Comparison of ENCODE assay signal across 7 mouse cellular contexts in the genomic region with DNA sequence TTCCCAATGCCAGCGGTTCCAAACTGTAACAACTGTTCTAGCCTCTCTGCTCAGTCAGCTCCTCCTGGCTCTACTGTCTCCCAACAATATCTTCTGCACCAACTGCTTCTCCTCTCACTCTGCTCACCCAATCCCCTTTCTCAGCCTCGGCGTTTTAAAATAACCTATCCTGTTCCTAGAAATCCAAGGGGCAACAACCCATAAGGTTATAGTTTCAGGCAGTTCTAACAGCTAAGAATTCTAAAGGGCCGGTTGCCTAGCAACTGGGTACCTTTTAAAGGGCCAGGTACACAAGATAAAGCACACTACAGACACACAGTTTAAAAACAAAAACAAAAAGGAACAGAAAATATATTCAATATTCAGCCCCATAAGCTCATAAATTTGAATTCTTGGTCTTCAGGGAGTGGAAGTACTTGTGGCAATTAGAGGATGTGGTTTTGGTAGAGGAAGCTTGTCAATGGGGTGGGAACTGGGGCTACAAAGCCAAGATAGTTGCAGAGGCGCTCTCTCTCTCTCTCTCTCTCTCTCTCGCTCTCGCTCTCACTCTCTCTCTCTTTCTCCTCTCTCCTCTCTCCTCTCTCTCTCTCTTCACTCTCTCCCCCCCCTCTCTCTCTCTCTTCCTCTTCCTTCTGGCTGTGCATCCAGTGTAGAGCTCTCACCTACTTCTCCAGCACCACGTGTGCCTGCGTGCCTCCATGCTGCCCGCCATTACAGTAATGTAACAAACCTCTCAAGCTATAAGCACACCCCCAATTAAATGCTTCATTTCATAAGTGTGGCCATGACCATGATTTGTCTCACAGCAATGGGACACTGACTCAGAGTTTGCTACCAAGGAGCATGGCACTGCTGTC. TPM values are rescaled to one million over a fixed set of nuclear protein-coding genes. Genes with fewer than 3 reads are reported as not detected.
DNase-seq lines count a peak whose midpoint lies in the region; ATAC-seq and TF ChIP-seq lines count a peak whose summit lies in the region.
"Not testable (repeated sequence)": the region's sequence is repeated elsewhere in the genome, so short reads cannot be mapped to it uniquely, and the experiment has no call there.
"Had no signal": no experiment of that assay in that cellular context is flagged by ENCODE, and none has a peak within 500 bp of the region (broad histone marks: within the 10 kb centered on the region; RNA-seq: fewer than 3 reads in every experiment).

No protein-coding gene starts in this region.

- ATAC-seq in common myeloid progenitor, adult 5-6 weeks (replicated peaks; ENCODE audit: low read depth, poor library complexity, severe bottlenecking) = peak; percentile 87
- ATAC-seq in forebrain, postnatal 0 days = peak; percentile 88
- ATAC-seq in hindbrain, embryonic 14.5 days (ENCODE audit: low FRiP score) = peak; percentile 41; the same call in 1 of the 2 replicates
- peak; percentile 95 for ATAC-seq in inflammation-experienced regulatory T-cells, adult 6 months
- ATAC-seq in midbrain, embryonic 15.5 days (replicated peaks) = peak; percentile 89
- peak; percentile 52; the same call in 1 of the 2 replicates for ATAC-seq in neural tube, embryonic 13.5 days (ENCODE audit: low read depth)

- H3K4me2 ChIP-seq in forebrain, postnatal 0 days (ENCODE audit: low read depth); hindbrain, embryonic 14.5 days (replicated peaks); midbrain, embryonic 15.5 days; neural tube, embryonic 13.5 days: not testable (repeated sequence)

- H3K9ac ChIP-seq in forebrain, postnatal 0 days; hindbrain, embryonic 14.5 days; midbrain, embryonic 15.5 days; neural tube, embryonic 13.5 days: not testable (repeated sequence)

- H3K27ac ChIP-seq in forebrain, postnatal 0 days (ENCODE audit: low read depth, low read length); hindbrain, embryonic 14.5 days; midbrain, embryonic 15.5 days; neural tube, embryonic 13.5 days (replicated peaks): not testable (repeated sequence)

- WGBS in forebrain, postnatal 0 days = 49% methylated on average over 3 of the region's 10 CpGs
- WGBS in hindbrain, embryonic 14.5 days = 72% methylated on average over 3 of the region's 10 CpGs
- WGBS in midbrain, embryonic 15.5 days = 74% methylated on average over 3 of the region's 10 CpGs
- 75% methylated on average over 3 of the region's 10 CpGs for WGBS in neural tube, embryonic 13.5 days

- not testable (repeated sequence) for H3K9me3 ChIP-seq in forebrain, postnatal 0 days (ENCODE audit: low read length); hindbrain, embryonic 14.5 days (ENCODE audit: control insufficient read depth, low read length); midbrain, embryonic 15.5 days; neural tube, embryonic 13.5 days

- TF ChIP-seq CTCF in forebrain, postnatal 0 days (IDR thresholded peaks at IDR 0.05; ENCODE audit: low read depth) = not testable (repeated sequence)

- not testable (repeated sequence) for H3K4me1 ChIP-seq in forebrain, postnatal 0 days (ENCODE audit: insufficient read depth); hindbrain, embryonic 14.5 days (replicated peaks; ENCODE audit: control insufficient read depth, insufficient read depth, low read length); midbrain, embryonic 15.5 days; neural tube, embryonic 13.5 days (replicated peaks)

- not testable (repeated sequence) for DNase-seq in forebrain, postnatal 0 days; hindbrain, embryonic 14.5 days (ENCODE audit: low spot score)

- H3K4me3 ChIP-seq in forebrain, postnatal 0 days (ENCODE audit: low read depth, low read length); hindbrain, embryonic 14.5 days (replicated peaks; ENCODE audit: low read length); midbrain, embryonic 15.5 days; neural tube, embryonic 13.5 days: not testable (repeated sequence)

- H3K27me3 ChIP-seq in forebrain, postnatal 0 days (ENCODE audit: insufficient read depth, low read length); hindbrain, embryonic 14.5 days (ENCODE audit: control insufficient read depth, insufficient read depth, low read length); midbrain, embryonic 15.5 days (replicated peaks); neural tube, embryonic 13.5 days: not testable (repeated sequence)

- H3K36me3 ChIP-seq in forebrain, postnatal 0 days (ENCODE audit: insufficient read depth); hindbrain, embryonic 14.5 days (replicated peaks; ENCODE audit: control insufficient read depth, insufficient read depth); midbrain, embryonic 15.5 days (replicated peaks); neural tube, embryonic 13.5 days: not testable (repeated sequence)

RNA-seq across cellular contexts. Expression of a gene that starts 9.1 kb away (rescaled TPM):
- 78.6 and 82.7 TPM in 2 replicates for total RNA-seq in common myeloid progenitor, adult 5-6 weeks (2017)
- 0.15 and 0.43 TPM in 2 replicates for total RNA-seq in forebrain, postnatal 0 days (2014; rRNA removed)
- polyA plus RNA-seq in forebrain, postnatal 0 days (2015; fragmentation: Nextera tagmentation; extraction: Ambion mirVana) = 0.47 and 0.80 TPM in 2 replicates
- 0.44 and 0.71 TPM in 2 replicates for polyA plus RNA-seq in hindbrain, embryonic 14.5 days (2014; fragmentation: Nextera tagmentation; extraction: Ambion mirVana)
- polyA plus RNA-seq in inflammation-experienced regulatory T-cells, adult 6 months (2017; shearing (Covaris generic)) = 100 to 1,000 TPM; 356 to 772 (median 602) TPM
- polyA plus RNA-seq in midbrain, embryonic 15.5 days (2015; fragmentation: Nextera tagmentation; extraction: Ambion mirVana) = 0.89 and 1.1 TPM in 2 replicates
- 0.37 and 0.42 TPM in 2 replicates for polyA plus RNA-seq in neural tube, embryonic 13.5 days (2015; fragmentation: Nextera tagmentation; extraction: Ambion mirVana)
- total RNA-seq: gastrocnemius, postnatal 25 days had no signal

RNA-seq across cellular contexts. Expression of a gene that starts 23.5 kb away (rescaled TPM):
- 68.1 and 79.8 TPM in 2 replicates for total RNA-seq in common myeloid progenitor, adult 5-6 weeks (2017)
- total RNA-seq in forebrain, postnatal 0 days (2014; rRNA removed) = 1.7 and 2.4 TPM in 2 replicates
- polyA plus RNA-seq in forebrain, postnatal 0 days (2015; fragmentation: Nextera tagmentation; extraction: Ambion mirVana) = 1.6 and 3.2 TPM in 2 replicates
- polyA plus RNA-seq in hindbrain, embryonic 14.5 days (2014; fragmentation: Nextera tagmentation; extraction: Ambion mirVana) = 2.8 and 2.9 TPM in 2 replicates
- 1,000 to 10,000 TPM in 2 of 3 experiments, 100 to 1,000 TPM in 1; 921 to 1,440 (median 1,337) TPM for polyA plus RNA-seq in inflammation-experienced regulatory T-cells, adult 6 months (2017; shearing (Covaris generic))
- polyA plus RNA-seq in midbrain, embryonic 15.5 days (2015; fragmentation: Nextera tagmentation; extraction: Ambion mirVana) = 2.7 and 4.0 TPM in 2 replicates
- 3.4 and 4.0 TPM in 2 replicates for polyA plus RNA-seq in neural tube, embryonic 13.5 days (2015; fragmentation: Nextera tagmentation; extraction: Ambion mirVana)

RNA-seq across cellular contexts. Expression of a gene that starts 36.1 kb away (rescaled TPM):
- total RNA-seq in common myeloid progenitor, adult 5-6 weeks (2017) = 53.3 and 55.3 TPM in 2 replicates
- total RNA-seq in forebrain, postnatal 0 days (2014; rRNA removed) = 3.2 and 5.1 TPM in 2 replicates
- polyA plus RNA-seq in forebrain, postnatal 0 days (2015; fragmentation: Nextera tagmentation; extraction: Ambion mirVana) = 0.84 and 1.3 TPM in 2 replicates
- 0.59 and 0.74 TPM in 2 replicates for polyA plus RNA-seq in hindbrain, embryonic 14.5 days (2014; fragmentation: Nextera tagmentation; extraction: Ambion mirVana)
- polyA plus RNA-seq in inflammation-experienced regulatory T-cells, adult 6 months (2017; shearing (Covaris generic)) = 10 to 100 TPM; 11.4 to 17.3 (median 16.4) TPM
- polyA plus RNA-seq in midbrain, embryonic 15.5 days (2015; fragmentation: Nextera tagmentation; extraction: Ambion mirVana) = 0.88 and 1.3 TPM in 2 replicates
- polyA plus RNA-seq in neural tube, embryonic 13.5 days (2015; fragmentation: Nextera tagmentation; extraction: Ambion mirVana) = 1.0 and 1.4 TPM in 2 replicates

RNA-seq across cellular contexts. Expression of a gene that starts 54.4 kb away (rescaled TPM):
- total RNA-seq in common myeloid progenitor, adult 5-6 weeks (2017) = 0.37 TPM in 1 of 2 replicates, not detected in the other
- total RNA-seq in forebrain, postnatal 0 days (2014; rRNA removed) = 0.46 and 1.2 TPM in 2 replicates
- 0.29 and 0.40 TPM in 2 replicates for polyA plus RNA-seq in forebrain, postnatal 0 days (2015; fragmentation: Nextera tagmentation; extraction: Ambion mirVana)
- polyA plus RNA-seq in hindbrain, embryonic 14.5 days (2014; fragmentation: Nextera tagmentation; extraction: Ambion mirVana) = not detected in 2 replicates
- polyA plus RNA-seq in inflammation-experienced regulatory T-cells, adult 6 months (2017; shearing (Covaris generic)) = 10 to 100 TPM; 14.2 to 25.0 (median 24.2) TPM
- polyA plus RNA-seq in midbrain, embryonic 15.5 days (2015; fragmentation: Nextera tagmentation; extraction: Ambion mirVana) = 0.26 and 1.6 TPM in 2 replicates
- not detected in 2 replicates for polyA plus RNA-seq in neural tube, embryonic 13.5 days (2015; fragmentation: Nextera tagmentation; extraction: Ambion mirVana)

Comparison
In these comparisons a context has a peak if more than half of its experiments do, and no peak if none do; other contexts are left out.
1. ATAC-seq: peak in every context shown above with its lines; median percentile 95 in inflammation-experienced regulatory T-cells, adult 6 months; 89 in midbrain, embryonic 15.5 days; 88 in forebrain, postnatal 0 days; 87 in common myeloid progenitor, adult 5-6 weeks; 52 in neural tube, embryonic 13.5 days; 41 in hindbrain, embryonic 14.5 days.
2. RNA of a gene that starts 9.1 kb away (polyA plus RNA-seq): 356 to 772 TPM in inflammation-experienced regulatory T-cells, adult 6 months; 0.89 to 1.1 TPM in midbrain, embryonic 15.5 days, 0.47 to 0.80 TPM in forebrain, postnatal 0 days, 0.44 to 0.71 TPM in hindbrain, embryonic 14.5 days and 0.37 to 0.42 TPM in neural tube, embryonic 13.5 days; every median in the first group is over 100 times any median in the second.
3. RNA of a gene that starts 23.5 kb away (polyA plus RNA-seq): 921 to 1,440 TPM in inflammation-experienced regulatory T-cells, adult 6 months; 3.4 to 4.0 TPM in neural tube, embryonic 13.5 days, 1.6 to 3.2 TPM in forebrain, postnatal 0 days, 2.8 to 2.9 TPM in hindbrain, embryonic 14.5 days and 2.7 to 4.0 TPM in midbrain, embryonic 15.5 days; every median in the first group is over 100 times any median in the second.